Mouse (Mus musculus) limb, embryonic 14.5 days (tissue): ENCODE data around the gene Sez6l. TPM values are rescaled to one million over a fixed set of nuclear protein-coding genes. Genes with fewer than 3 reads are reported as not detected.

Experiments
- ATAC-seq: fragments of 200-750 bp; cut with Nextera tagmentation; 2 replicates; pipeline ENCODE4 v1.8.0; 2017; ENCODE audit warnings: low read depth, moderate number of reproducible peaks, moderate TSS enrichment; ENCODE audit not compliant: low FRiP score
- DNase-seq: peaks from one replicate; pipeline ENCODE4 v3.0.0-alpha.2; 2015; ENCODE audit warnings: low spot score
- H3K27ac ChIP-seq: fragments of 300-500 bp; sonication (generic); replicated peaks from 2 replicates; pipeline ENCODE4 v1.5.1; 2014; ENCODE audit warnings: low read depth, mild to moderate bottlenecking, low read length, moderate library complexity, mixed read lengths
- H3K27me3 ChIP-seq: fragments of 300-500 bp; sonication (generic); 2 replicates; pipeline ENCODE4 v1.6.1; 2014; ENCODE audit warnings: low read length, mixed read lengths; ENCODE audit not compliant: control insufficient read depth, insufficient read depth
- H3K36me3 ChIP-seq: fragments of 300-500 bp; sonication (generic); 2 replicates; pipeline ENCODE4 v1.6.1; 2014; ENCODE audit warnings: mild to moderate bottlenecking, low read length, moderate library complexity, mixed read lengths; ENCODE audit not compliant: control insufficient read depth, insufficient read depth
- H3K4me1 ChIP-seq: fragments of 300-500 bp; sonication (generic); 2 replicates; pipeline ENCODE4 v1.6.1; 2014; ENCODE audit warnings: antibody characterized with exemption, low read length, mixed read lengths; ENCODE audit not compliant: control insufficient read depth, insufficient read depth
- H3K4me2 ChIP-seq: fragments of 300-500 bp; sonication (generic); replicated peaks from 2 replicates; pipeline ENCODE4 v1.6.1; 2014; ENCODE audit warnings: low read depth, mild to moderate bottlenecking, low read length, moderate library complexity; ENCODE audit not compliant: severe bottlenecking
- H3K4me3 ChIP-seq: fragments of 300-500 bp; sonication (generic); replicated peaks from 2 replicates; pipeline ENCODE4 v1.5.1; 2014; ENCODE audit warnings: low read length
- H3K9ac ChIP-seq: fragments of 300-500 bp; sonication (generic); 2 replicates; pipeline ENCODE4 v1.6.1; 2014; ENCODE audit warnings: mild to moderate bottlenecking, low read depth, low read length, moderate library complexity; ENCODE audit not compliant: severe bottlenecking
- H3K9me3 ChIP-seq: fragments of 300-500 bp; sonication (generic); 2 replicates; pipeline ENCODE4 v1.6.1; 2016; ENCODE audit warnings: low read length; ENCODE audit not compliant: control insufficient read depth
- POLR2A ChIP-seq: fragments of 200-500 bp; IDR thresholded peaks from 2 replicates; pipeline ENCODE4 v1.8.0; 2012; ENCODE audit warnings: inconsistent platforms, mild to moderate bottlenecking, moderate library complexity, borderline replicate concordance; ENCODE audit not compliant: insufficient read depth, insufficient read length; ENCODE audit errors: extremely low read depth
- WGBS: fragments of 180-500 bp; shearing (Covaris S2); extraction: QIAGEN DNeasy Blood & Tissue Kit; methylation state at CpG from one replicate; pipeline ENCODE4 v1.1.7; 2014; 5-methylcytosine and 5-hydroxymethylcytosine counted together
- polyA plus RNA-seq, 2 experiments: library from polyadenylated mRNA; depleted of rRNA in 1 of 2; stranded (reverse) in 1 of 2; unstranded in 1 of 2; fragments of >200 nt; fragmentation: Nextera tagmentation in 1 of 2; extraction: Ambion mirVana in 1 of 2; gene quantifications; 2 replicates each; pipeline versions ENCODE4 v1.2.1 to v1.2.3; 2012 to 2014

Gene Sez6l
- polyA plus RNA-seq, 2 experiments = 0.89 to 1.8 TPM

- TF ChIP-seq POLR2A = no peak
- no peak for DNase-seq
- 73% methylated on average over 1 of the region's 1 CpGs for WGBS
These were observed 89.5 kb downstream of the Sez6l start for GRCm38 (mm10) chr5:112487504-112487903.

DNA sequence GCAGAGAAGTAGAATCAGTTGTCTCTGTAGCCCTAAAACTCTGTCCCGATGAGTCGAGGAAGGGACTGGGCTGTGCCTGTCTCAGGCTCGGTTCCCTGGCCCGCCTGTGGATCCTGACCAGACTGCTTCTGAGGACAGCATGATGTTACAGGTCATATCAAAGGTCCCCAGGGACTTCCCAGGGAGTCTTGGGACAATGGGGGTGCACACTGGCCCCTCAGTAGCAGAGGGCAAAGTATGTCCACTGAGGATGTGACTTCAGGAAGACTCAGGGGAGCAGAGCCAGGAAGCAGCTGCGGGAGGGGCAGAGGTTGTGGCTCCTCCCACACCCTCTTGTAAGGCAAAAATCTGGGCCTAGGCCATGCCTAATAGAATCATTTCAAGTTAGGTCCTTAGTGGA lies 90.6 kb downstream of the Sez6l start:
- H3K4me1 ChIP-seq = no peaks in the 10 kb centered on the region
- H3K9ac ChIP-seq = no peak overlapping the region
- TF ChIP-seq POLR2A = no peak
- H3K4me3 ChIP-seq = no peak overlapping the region
- H3K27me3 ChIP-seq = no peaks in the 10 kb centered on the region; the same call in 1 of the 2 replicates
- no peaks in the 10 kb centered on the region for H3K36me3 ChIP-seq
- H3K9me3 ChIP-seq = no peaks in the 10 kb centered on the region
- ATAC-seq (no peak), DNase-seq (no peak)
- H3K27ac ChIP-seq = no peak overlapping the region
- no peak overlapping the region for H3K4me2 ChIP-seq
- 67% methylated on average over 5 of the region's 5 CpGs for WGBS

More at GRCm38 (mm10) chr5:112487504-112487903, 89.5 kb downstream of the Sez6l start:
- H3K4me3 ChIP-seq = no peak overlapping the region
- no peak overlapping the region for H3K9ac ChIP-seq
- no peak overlapping the region for H3K4me2 ChIP-seq
- no peak overlapping the region for H3K27ac ChIP-seq
- no peaks in the 10 kb centered on the region for H3K4me1 ChIP-seq
- ATAC-seq = no peak
- H3K36me3 ChIP-seq = no peaks in the 10 kb centered on the region
- no peaks in the 10 kb centered on the region for H3K9me3 ChIP-seq
- no peaks in the 10 kb centered on the region; the same call in 1 of the 2 replicates for H3K27me3 ChIP-seq

DNA sequence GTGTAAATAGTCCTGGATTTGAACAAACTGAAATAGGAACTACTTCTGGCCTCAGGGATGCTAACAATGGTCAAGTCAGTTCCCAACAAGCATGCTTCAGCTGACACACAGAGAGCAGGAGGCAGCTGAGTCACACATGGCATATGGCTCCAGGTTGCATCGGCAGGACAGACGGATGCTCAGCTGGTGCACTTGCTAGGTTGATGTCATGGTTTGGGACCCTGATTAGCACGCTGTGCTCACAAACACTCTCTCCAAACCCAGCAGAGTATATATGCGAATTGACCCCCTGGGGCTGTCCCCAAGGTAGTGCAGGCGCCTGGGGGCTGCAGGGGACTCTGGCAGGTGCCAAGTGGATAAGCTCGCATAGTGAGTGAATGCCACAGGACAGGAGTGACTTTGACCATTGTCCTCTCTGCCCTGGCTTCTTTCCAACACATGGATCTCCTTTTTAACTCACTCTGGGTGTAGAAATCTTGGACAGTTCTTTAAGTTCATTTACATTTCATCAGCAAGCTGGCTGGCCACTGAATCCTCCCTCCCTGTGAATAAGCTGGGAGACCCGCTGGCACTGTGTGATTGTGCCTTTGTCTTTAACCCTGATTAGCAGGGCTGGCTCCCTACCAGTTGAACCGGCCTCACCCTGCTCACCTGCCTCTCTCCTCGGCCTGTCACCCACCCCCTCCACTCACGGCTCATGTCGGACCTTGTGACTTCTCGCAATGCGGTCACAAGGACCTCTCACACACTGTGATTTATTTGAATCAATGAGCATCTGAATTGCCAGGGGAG lies 91.9 kb downstream of the Sez6l start:
- DNase-seq (no peak), ATAC-seq (no peak)
- H3K27me3 ChIP-seq = no peaks in the 10 kb centered on the region; the same call in 1 of the 2 replicates
- H3K9me3 ChIP-seq = no peaks in the 10 kb centered on the region
- H3K4me2 ChIP-seq = no peak overlapping the region
- WGBS = 24% methylated on average over 13 of the region's 13 CpGs
- H3K27ac ChIP-seq = no peak overlapping the region
- no peak overlapping the region for H3K9ac ChIP-seq
- no peaks in the 10 kb centered on the region for H3K4me1 ChIP-seq
- TF ChIP-seq POLR2A = no peak
- H3K36me3 ChIP-seq = no peaks in the 10 kb centered on the region
- H3K4me3 ChIP-seq = no peak overlapping the region

DNA sequence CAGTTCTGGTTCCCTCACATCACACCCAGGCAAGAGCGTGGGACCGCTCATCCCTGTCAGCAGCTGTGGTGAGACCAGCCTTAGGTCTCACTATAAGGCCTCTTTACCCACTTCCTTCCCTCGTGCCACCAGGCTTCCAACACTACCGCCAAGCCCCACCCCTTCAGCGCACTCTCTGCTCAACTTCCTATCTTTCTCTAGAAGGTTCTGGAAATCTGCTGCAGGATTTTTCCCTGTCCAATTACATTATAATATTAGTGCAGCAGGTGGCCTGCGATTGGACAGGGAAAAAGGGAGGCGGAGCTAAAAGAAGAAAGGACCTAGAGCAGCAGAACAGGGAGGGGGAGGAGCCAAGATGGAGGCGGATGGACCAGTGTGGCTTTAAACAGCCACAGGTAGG lies 94.0 kb downstream of the Sez6l start:
- ATAC-seq (no peak), DNase-seq (no peak)
- no peak for TF ChIP-seq POLR2A
- no peak overlapping the region for H3K4me3 ChIP-seq
- no peaks in the 10 kb centered on the region; the same call in 1 of the 2 replicates for H3K27me3 ChIP-seq
- H3K27ac ChIP-seq = no peak overlapping the region
- no peak overlapping the region for H3K4me2 ChIP-seq
- 81% methylated on average over 8 of the region's 8 CpGs for WGBS
- no peaks in the 10 kb centered on the region for H3K9me3 ChIP-seq
- no peak overlapping the region for H3K9ac ChIP-seq
- no peaks in the 10 kb centered on the region for H3K4me1 ChIP-seq
- no peaks in the 10 kb centered on the region for H3K36me3 ChIP-seq

GRCm38 (mm10) chr5:112482551-112482950 lies 94.4 kb downstream of the Sez6l start:
- WGBS = 69% methylated on average over 13 of the region's 13 CpGs
- Histone ChIP-seq H3K9ac (no peak overlapping the region), H3K36me3 (no peaks in the 10 kb centered on the region), H3K4me1 (no peaks in the 10 kb centered on the region), H3K4me2 (no peak overlapping the region), H3K4me3 (no peak overlapping the region), H3K27me3 (no peaks in the 10 kb centered on the region; the same call in 1 of the 2 replicates), H3K27ac (no peak overlapping the region), H3K9me3 (no peaks in the 10 kb centered on the region)
- no peak for DNase-seq
- TF ChIP-seq POLR2A = no peak
- no peak for ATAC-seq
